Comparison of ENCODE assay signal across 8 mouse cellular contexts in the genomic region with DNA sequence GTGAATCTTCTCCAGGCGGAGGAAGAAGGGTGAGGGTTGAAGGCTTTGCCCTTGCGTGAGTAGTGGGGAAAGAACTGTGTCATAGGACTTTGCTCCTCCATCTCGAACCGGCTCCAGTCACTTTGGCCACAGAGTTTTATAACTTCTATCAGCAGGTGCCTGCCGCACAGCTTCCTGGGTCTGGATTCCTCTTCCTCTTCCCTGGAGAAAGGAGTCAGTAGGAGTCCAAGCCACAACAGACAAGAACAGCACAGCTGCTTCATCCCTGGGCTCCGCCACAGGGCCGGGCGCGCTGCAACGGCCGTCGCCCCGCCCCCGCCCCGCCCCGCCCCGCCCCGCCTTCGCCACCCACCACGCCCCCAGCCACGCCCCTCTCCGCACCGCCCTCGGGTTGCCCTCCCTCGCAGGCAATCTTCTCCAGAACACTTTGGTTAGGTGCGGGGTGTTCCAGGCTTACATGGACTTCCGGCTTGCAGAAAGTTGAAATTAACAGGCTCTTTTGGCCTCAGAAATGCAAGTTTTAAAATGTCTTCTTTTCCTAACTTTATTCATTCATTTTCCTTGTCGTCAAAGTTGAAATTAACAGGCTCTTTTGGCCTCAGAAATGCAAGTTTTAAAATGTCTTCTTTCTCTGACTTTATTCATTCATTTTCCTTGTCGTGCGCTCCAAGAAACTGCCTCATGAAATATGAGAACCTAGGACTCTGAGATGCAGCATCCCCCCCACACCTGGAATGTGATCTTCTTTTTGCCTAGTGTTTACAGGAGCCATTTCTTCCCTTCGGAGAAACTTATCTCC. TPM values are rescaled to one million over a fixed set of nuclear protein-coding genes. Genes with fewer than 3 reads are reported as not detected.
DNase-seq lines count a peak whose midpoint lies in the region; ATAC-seq and TF ChIP-seq lines count a peak whose summit lies in the region.

Insl6 (minus strand) TSS at position 304 of the 799 bp plus-strand sequence.

- H3K4me1 ChIP-seq in hindbrain, embryonic 16.5 days (ENCODE audit: control insufficient read depth, insufficient read depth, low read depth, low read length) = peaks cover 5% of the 10 kb centered on the region
- H3K4me1 ChIP-seq in liver, adult 2 months (ENCODE audit: control insufficient read depth, insufficient read depth, low read length) = no peaks in the 10 kb centered on the region
- H3K4me1 ChIP-seq in midbrain, postnatal 0 days (ENCODE audit: insufficient read depth, low read length) = no peaks in the 10 kb centered on the region

- peak; percentile 83 for ATAC-seq in frontal cortex, adult (ENCODE audit: low TSS enrichment)
- peak; percentile 91 for ATAC-seq in hindbrain, embryonic 16.5 days
- no peak for ATAC-seq in midbrain, postnatal 0 days (ENCODE audit: low FRiP score)

- H3K27ac ChIP-seq in gastrocnemius, adult 2 months = no peak within 1 kb of the TSS
- no peak within 1 kb of the TSS for H3K27ac ChIP-seq in hindbrain, embryonic 16.5 days (ENCODE audit: low read depth, low read length)
- no peak within 1 kb of the TSS for H3K27ac ChIP-seq in liver, adult 2 months (replicated peaks; ENCODE audit: insufficient read depth, low read depth, low read length)
- no peak within 1 kb of the TSS for H3K27ac ChIP-seq in midbrain, postnatal 0 days (ENCODE audit: low read depth, low read length)

- TF ChIP-seq POLR2A in liver, adult 2 months (IDR thresholded peaks at IDR 0.05; ENCODE audit: extremely low read depth, insufficient read depth, low read length) = no peak

- no peaks in the 10 kb centered on the region for H3K36me3 ChIP-seq in hindbrain, embryonic 16.5 days (ENCODE audit: control insufficient read depth, insufficient read depth, low read length)
- no peaks in the 10 kb centered on the region for H3K36me3 ChIP-seq in liver, adult 2 months (ENCODE audit: control insufficient read depth, insufficient read depth, low read length)
- H3K36me3 ChIP-seq in midbrain, postnatal 0 days (ENCODE audit: insufficient read depth, low read length) = no peaks in the 10 kb centered on the region

- H3K9me3 ChIP-seq in hindbrain, embryonic 16.5 days (ENCODE audit: control insufficient read depth, low read length) = no peaks in the 10 kb centered on the region
- no peaks in the 10 kb centered on the region for H3K9me3 ChIP-seq in midbrain, postnatal 0 days (ENCODE audit: low read length)

- WGBS in hindbrain, embryonic 16.5 days = 9% methylated on average over 18 of the region's 31 CpGs
- WGBS in liver, adult 2 months = 5% methylated on average over 29 of the region's 31 CpGs
- WGBS in midbrain, postnatal 0 days = 8% methylated on average over 21 of the region's 31 CpGs

- H3K4me2 ChIP-seq in hindbrain, embryonic 16.5 days (ENCODE audit: low read length) = peak within 1 kb of the TSS; percentile 77
- peak within 1 kb of the TSS; percentile 64 for H3K4me2 ChIP-seq in midbrain, postnatal 0 days (ENCODE audit: low read depth, low read length, poor library complexity, severe bottlenecking)

- intact Hi-C loops in gastrocnemius, adult 2 months (cut with DNase I) = no loop called here

- H3K9ac ChIP-seq in hindbrain, embryonic 16.5 days (ENCODE audit: low read depth, low read length) = peak within 1 kb of the TSS; percentile 22; the same call in 1 of the 2 replicates
- H3K9ac ChIP-seq in liver, adult 2 months (ENCODE audit: low read depth, low read length) = no peak within 1 kb of the TSS
- no peak within 1 kb of the TSS for H3K9ac ChIP-seq in midbrain, postnatal 0 days (replicated peaks; ENCODE audit: low read length, poor library complexity, severe bottlenecking)

- no peak for TF ChIP-seq CTCF in gastrocnemius, adult 2 months (IDR thresholded peaks at IDR 0.05)
- no peak for TF ChIP-seq CTCF in liver, adult 2 months (IDR thresholded peaks at IDR 0.05; ENCODE audit: low read depth, low read length)
- no peak for TF ChIP-seq CTCF in midbrain, postnatal 0 days (IDR thresholded peaks at IDR 0.05)

- H3K79me2 ChIP-seq in liver, adult 2 months (ENCODE audit: control insufficient read depth, insufficient read depth, low read length) = no peaks in the 10 kb centered on the region

- no peak for DNase-seq in frontal cortex, postnatal 14 days (ENCODE audit: low spot score in 2 of 2)
- peak; percentile 45 for DNase-seq in c-Kit-positive CD71-negative TER-119-negative erythroid progenitor cells, embryonic 14.5 days (ENCODE audit: low read depth)
- DNase-seq in gastrocnemius, adult 2 months = peak; percentile 85
- DNase-seq in liver, adult 2 months (ENCODE audit: extremely low read depth, low read depth, low spot score) = peak; percentile 58
- peak; percentile 23 for DNase-seq in midbrain, postnatal 0 days (ENCODE audit: low spot score)
- peak; percentile 80 to 92 for DNase-seq in spleen, postnatal 4 days (ENCODE audit: low spot score in 2 of 2)

- peak within 1 kb of the TSS; percentile 60 for H3K4me3 ChIP-seq in gastrocnemius, adult 2 months
- peak within 1 kb of the TSS; percentile 40 for H3K4me3 ChIP-seq in hindbrain, embryonic 16.5 days (ENCODE audit: low read length)
- peak within 1 kb of the TSS; percentile 21; the same call in 1 of the 2 replicates for H3K4me3 ChIP-seq in liver, adult 2 months (ENCODE audit: insufficient read depth, low read depth, low read length)
- H3K4me3 ChIP-seq in midbrain, postnatal 0 days (ENCODE audit: low read depth, low read length) = peak within 1 kb of the TSS; percentile 27

- H3K27me3 ChIP-seq in hindbrain, embryonic 16.5 days (replicated peaks; ENCODE audit: control insufficient read depth, insufficient read depth, low read length) = no peaks in the 10 kb centered on the region
- no peaks in the 10 kb centered on the region for H3K27me3 ChIP-seq in liver, adult 2 months (ENCODE audit: control insufficient read depth, insufficient read depth, low read length)
- peaks cover 4% of the 10 kb centered on the region; the same call in 1 of the 2 replicates for H3K27me3 ChIP-seq in midbrain, postnatal 0 days (ENCODE audit: insufficient read depth, low read length)

RNA-seq across cellular contexts. Expression of gene Insl6, which starts in this region (rescaled TPM):
- total RNA-seq in gastrocnemius, adult 2 months (2021) = not detected
- 1.4 and 2.3 TPM in 2 replicates for polyA plus RNA-seq in hindbrain, embryonic 16.5 days (2015; fragmentation: Nextera tagmentation; extraction: Ambion mirVana)
- total RNA-seq in liver, adult 2 months (2014; rRNA removed) = 0.20 and 1.2 TPM in 2 replicates
- 0.13 and 0.66 TPM in 2 replicates for polyA plus RNA-seq in liver, adult 2 months (2012; rRNA removed)
- 4.6 TPM in 1 of 2 replicates, not detected in the other for total RNA-seq in midbrain, postnatal 0 days (2014; rRNA removed)
- polyA plus RNA-seq in midbrain, postnatal 0 days (2015; fragmentation: Nextera tagmentation; extraction: Ambion mirVana) = 1.5 and 1.8 TPM in 2 replicates

Comparison
In these comparisons a context has a peak if more than half of its experiments do, and no peak if none do; other contexts are left out.
1. Peak in DNase-seq and H3K4me3 ChIP-seq in gastrocnemius, adult 2 months; RNA of the gene not detected or under 1 TPM.
2. DNase-seq: peak in c-Kit-positive CD71-negative TER-119-negative erythroid progenitor cells, embryonic 14.5 days (single experiment), liver, adult 2 months (single experiment), midbrain, postnatal 0 days (single experiment) and spleen, postnatal 4 days (2 of 2); none in frontal cortex, postnatal 14 days (0 of 2).
3. Peak in every context shown above with its lines, with median percentiles within 50 percentile points of each other: H3K4me3 ChIP-seq.